Mouse (Mus musculus) B cell, adult 2 months (primary cell): ENCODE measurements around the gene Akt3.

ENCODE experiments used
- DNase-seq, 2 experiments: peaks; one replicate each; pipeline ENCODE4 v3.0.0; 2022

Gene Akt3

DNA sequence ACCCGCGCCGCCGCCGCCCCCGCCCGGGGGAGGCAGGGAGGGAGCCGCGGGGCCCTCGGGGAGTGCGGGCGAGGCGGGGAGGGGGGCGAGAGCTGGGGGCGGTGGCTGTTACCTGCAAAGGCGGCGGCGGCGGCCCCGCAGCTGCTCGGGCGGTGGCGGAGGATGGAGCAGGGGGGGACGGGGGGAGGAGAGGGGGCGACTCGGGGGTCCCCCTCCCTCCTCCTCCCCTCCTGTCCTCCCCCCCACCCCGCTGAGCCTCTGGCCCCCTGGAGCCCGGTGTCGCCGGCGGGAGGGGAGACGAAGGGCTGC, at the start of gene Akt3:
TSS of gene Akt3 (minus strand) at position 170 of the 309 bp plus-strand sequence.
- DNase-seq = no peak

DNA sequence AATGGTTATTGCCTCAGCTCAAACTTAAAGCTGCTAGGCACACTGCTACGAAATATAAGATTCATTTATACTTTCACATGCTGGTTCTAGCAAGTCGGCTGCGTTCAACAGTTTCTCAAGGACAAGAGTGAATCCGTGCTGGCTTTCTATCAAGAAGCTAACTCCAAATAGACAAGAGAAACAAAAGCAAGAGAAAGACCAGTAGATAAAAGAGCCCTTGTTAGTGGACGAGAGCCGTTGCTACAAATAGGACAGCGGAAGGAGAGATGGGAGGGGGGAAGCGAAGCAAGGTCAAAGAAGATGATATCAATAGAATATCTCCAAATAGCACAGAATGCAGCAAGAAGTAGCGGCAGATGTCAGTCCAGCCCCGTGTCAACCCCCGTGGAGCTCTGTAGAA, 49.5 kb upstream of the Akt3 start:
- DNase-seq = no peak

- no peak for DNase-seq
Observed at GRCm38 (mm10) chr1:177298231-177298630, 40.2 kb upstream of the Akt3 start.

- no peak for DNase-seq
Observed at GRCm38 (mm10) chr1:177286764-177287163, 28.8 kb upstream of the Akt3 start.

DNA sequence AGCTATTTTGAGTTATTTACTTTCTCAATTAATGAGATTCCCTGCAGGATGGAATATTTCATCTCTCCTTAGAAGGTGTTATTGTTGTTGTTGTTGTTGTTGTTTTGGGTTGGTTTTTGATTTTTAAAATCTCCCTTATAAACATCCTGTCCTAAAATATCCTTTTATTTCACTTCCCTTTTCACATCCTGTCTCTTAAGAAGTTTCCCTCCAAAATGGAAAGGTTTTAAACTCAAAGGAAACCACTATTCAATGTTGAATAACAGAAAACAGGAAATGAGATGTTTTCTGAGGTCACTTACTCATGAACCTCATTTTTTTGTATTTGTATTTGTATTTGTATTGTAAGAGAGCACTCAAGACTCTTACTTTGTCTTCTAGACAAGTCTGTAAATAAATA, 23.9 kb upstream of the Akt3 start:
- no peak for DNase-seq

GRCm38 (mm10) chr1:177277361-177277760, 19.4 kb upstream of the Akt3 start:
- DNase-seq = no peak

DNA sequence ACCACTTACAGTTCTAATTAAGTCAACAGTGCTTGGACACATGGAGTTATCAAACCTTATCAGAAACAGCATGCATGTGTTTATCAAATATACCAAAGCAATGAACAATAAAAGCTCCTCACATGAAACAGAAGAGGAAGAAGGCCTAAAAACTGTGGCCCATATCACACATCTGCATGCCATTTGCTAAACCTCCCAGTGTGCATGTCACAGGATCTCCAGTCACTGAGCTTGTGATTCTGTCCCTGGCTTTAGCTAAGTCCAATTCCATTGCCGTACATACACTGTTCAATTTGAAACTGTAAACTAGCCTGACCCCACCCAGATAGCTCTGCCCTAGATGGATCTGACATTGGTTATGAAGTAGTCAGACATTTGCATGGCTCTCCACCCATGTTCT, 9.6 kb upstream of the Akt3 start:
- DNase-seq = no peak

GRCm38 (mm10) chr1:177262926-177263325, 4.9 kb upstream of the Akt3 start:
- DNase-seq = no peak

- DNase-seq = no peak
Observed at GRCm38 (mm10) chr1:177260796-177261195, 2.8 kb upstream of the Akt3 start.

- DNase-seq = peak; percentile 24 to 31
Observed at GRCm38 (mm10) chr1:177259038-177259600, 1.1 kb upstream of the Akt3 start.

- DNase-seq = peak; percentile 90 to 91
Observed at GRCm38 (mm10) chr1:177258343-177259037, 487 bp upstream of the Akt3 start.

- peak; percentile 80 to 81 for DNase-seq
Observed at GRCm38 (mm10) chr1:177257178-177258033, 597 bp downstream of the Akt3 start.

DNA sequence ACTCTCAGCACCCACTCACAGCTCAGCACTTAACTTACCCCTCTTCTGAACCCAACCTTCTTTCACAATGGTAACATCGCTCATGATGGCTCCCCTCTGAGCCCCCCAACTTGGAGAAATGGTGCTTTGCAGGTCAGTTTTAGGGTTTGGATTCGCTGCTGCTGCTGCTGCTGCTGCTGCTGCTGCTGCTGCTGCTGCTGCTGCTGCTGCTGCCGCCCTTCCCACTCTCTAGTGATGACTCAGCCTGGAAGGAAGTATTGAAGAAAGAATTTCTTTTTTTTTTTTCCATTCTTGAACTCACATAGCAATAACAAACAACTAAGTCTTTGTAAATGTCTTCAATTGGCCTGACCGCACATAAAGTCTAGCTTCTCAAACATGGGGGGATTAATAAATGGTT, 9.4 kb downstream of the Akt3 start:
- DNase-seq = no peak

GRCm38 (mm10) chr1:177238368-177238767, 19.6 kb downstream of the Akt3 start:
- no peak for DNase-seq

DNA sequence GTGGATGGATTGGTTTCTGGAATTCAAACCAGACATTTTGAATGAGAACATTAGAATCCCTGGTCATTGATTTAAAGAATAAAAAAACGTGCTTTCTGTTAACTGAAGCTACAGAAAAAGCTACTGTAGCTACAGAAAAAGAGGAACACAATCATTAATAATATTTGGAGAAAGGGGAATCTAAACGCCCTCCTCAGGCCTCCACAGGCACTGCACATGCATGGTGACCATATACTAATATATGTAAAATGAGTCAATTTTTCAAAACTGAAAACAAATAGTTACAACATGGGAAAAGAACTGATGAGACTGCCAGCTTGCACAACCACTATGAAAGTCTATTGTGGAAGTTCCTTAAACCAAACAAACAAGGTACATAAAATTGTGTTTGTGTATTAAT, 21.3 kb downstream of the Akt3 start:
- DNase-seq = peak in 1 of 2 experiments; percentile 28

DNA sequence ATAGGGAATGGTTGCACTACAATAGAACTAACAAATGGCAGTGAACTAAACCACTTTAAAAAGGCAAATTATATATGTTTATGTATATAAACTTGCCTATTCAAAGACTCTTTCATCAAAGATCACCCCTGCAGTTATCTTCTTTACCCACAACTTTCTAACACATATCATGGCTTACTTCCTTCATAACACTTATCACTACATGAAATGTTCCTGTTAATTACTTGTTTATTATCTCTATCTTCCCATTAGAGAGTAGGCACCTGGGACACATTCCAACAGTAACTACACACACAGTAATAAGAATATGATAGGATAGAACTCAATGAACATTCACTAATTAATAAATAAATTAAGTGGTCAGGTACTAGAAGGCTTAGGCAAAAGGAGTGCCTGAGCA, 21.8 kb downstream of the Akt3 start:
- no peak for DNase-seq

DNA sequence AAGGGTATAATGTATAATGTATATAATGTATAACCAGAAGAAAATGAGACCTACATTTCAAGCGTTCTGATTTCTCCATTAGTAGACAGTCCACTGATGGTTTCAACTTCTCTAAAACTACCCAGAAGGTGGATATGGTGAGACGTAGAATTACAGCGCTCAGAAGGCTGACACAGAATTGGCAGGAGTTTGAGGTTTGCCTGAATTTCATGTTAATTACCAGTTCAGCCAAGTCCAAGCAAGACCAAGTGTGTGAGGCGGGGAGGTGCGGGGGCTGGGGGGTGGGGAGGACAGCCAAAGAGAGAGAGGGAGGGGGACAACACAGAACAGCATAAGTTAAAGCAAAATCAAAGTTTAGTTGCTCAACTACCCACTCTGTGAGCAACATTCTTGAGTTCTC, 23.5 kb downstream of the Akt3 start:
- no peak for DNase-seq

- no peak for DNase-seq
Observed at GRCm38 (mm10) chr1:177231122-177231521, 26.9 kb downstream of the Akt3 start.

GRCm38 (mm10) chr1:177198978-177199377, 59.0 kb downstream of the Akt3 start:
- no peak for DNase-seq

GRCm38 (mm10) chr1:177195224-177195623, 62.8 kb downstream of the Akt3 start:
- peak in 1 of 2 experiments; percentile 20 for DNase-seq

DNA sequence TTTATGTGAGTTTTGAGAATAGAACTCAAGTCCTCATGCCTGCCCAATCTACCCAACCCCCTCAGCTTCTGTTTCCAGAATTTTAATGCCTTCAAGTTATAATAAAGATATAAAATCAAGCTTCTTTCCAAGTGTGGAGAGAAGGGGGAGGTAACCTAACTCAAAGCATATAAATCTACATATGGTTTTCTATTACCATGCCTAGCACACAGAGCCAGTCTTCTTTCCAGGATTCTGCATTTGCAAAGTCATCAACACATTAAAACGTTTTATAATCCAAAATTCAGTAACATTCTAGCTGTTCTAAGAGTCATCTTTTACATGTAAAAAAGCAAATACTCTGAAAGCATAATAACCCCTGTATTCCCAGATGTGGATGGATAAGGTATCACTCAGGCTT, 63.7 kb downstream of the Akt3 start:
- DNase-seq = no peak

GRCm38 (mm10) chr1:177191623-177192022, 66.4 kb downstream of the Akt3 start:
- DNase-seq = no peak

- no peak for DNase-seq
Observed at GRCm38 (mm10) chr1:177190358-177190757, 67.6 kb downstream of the Akt3 start.

- DNase-seq = peak; percentile 39 to 55
Observed at GRCm38 (mm10) chr1:177188708-177189107, 69.3 kb downstream of the Akt3 start.
